Mouse (Mus musculus) heart, embryonic 16.5 days (tissue): ENCODE measurements around the gene Trio. TPM values are rescaled to one million over a fixed set of nuclear protein-coding genes. Genes with fewer than 3 reads are reported as not detected.
A peak's percentile ranks its signal among the peaks of the same experiment; 100 is the strongest.

ENCODE experiments used
- ATAC-seq: fragments of 200-750 bp; cut with Nextera tagmentation; replicated peaks from 2 replicates; pipeline ENCODE4 v1.8.0; 2017; ENCODE audit warnings: moderate number of reproducible peaks; ENCODE audit not compliant: insufficient read depth, low FRiP score; ENCODE audit errors: extremely low read depth
- H3K27ac ChIP-seq: fragments of 300-500 bp; sonication (generic); 2 replicates; pipeline ENCODE4 v1.5.1; 2014; ENCODE audit warnings: mild to moderate bottlenecking, low read length, control low read depth, moderate library complexity
- H3K27me3 ChIP-seq: fragments of 300-500 bp; sonication (generic); 2 replicates; pipeline ENCODE4 v1.6.1; 2014; ENCODE audit warnings: low read length, mixed read lengths; ENCODE audit not compliant: control insufficient read depth, insufficient read depth
- H3K36me3 ChIP-seq: fragments of 300-500 bp; sonication (generic); 2 replicates; pipeline ENCODE4 v1.6.1; 2014; ENCODE audit not compliant: control insufficient read depth, insufficient read depth
- H3K4me1 ChIP-seq: fragments of 300-500 bp; sonication (generic); 2 replicates; pipeline ENCODE4 v1.6.1; 2014; ENCODE audit warnings: low read length, mixed read lengths; ENCODE audit not compliant: control insufficient read depth, insufficient read depth
- H3K4me2 ChIP-seq: fragments of 300-500 bp; sonication (generic); 2 replicates; pipeline ENCODE4 v1.6.1; 2014; ENCODE audit warnings: low read depth, mild to moderate bottlenecking, control low read depth, low read length
- H3K4me3 ChIP-seq: fragments of 300-500 bp; sonication (generic); 2 replicates; pipeline ENCODE4 v1.5.1; 2014; ENCODE audit warnings: mild to moderate bottlenecking, control low read depth, low read length
- H3K9ac ChIP-seq: fragments of 300-500 bp; sonication (generic); 2 replicates; pipeline ENCODE4 v1.6.1; 2014; ENCODE audit warnings: low read length, control low read depth
- H3K9me3 ChIP-seq: fragments of 300-500 bp; sonication (generic); replicated peaks from 2 replicates; pipeline ENCODE4 v1.6.1; 2016; ENCODE audit warnings: low read length; ENCODE audit not compliant: control insufficient read depth
- WGBS: fragments of 180-500 bp; shearing (Covaris S2); extraction: QIAGEN DNeasy Blood & Tissue Kit; methylation state at CpG from one replicate; pipeline ENCODE4 v1.1.7; 2014; 5-methylcytosine and 5-hydroxymethylcytosine counted together
- polyA plus RNA-seq: library from polyadenylated mRNA; unstranded; fragments of >200 nt; fragmentation: Nextera tagmentation; extraction: Ambion mirVana; gene quantifications from 2 replicates; pipeline ENCODE4 v1.2.1, GENCODE M21; 2015

Trio gene
- polyA plus RNA-seq, 1 experiment from 2014 or later = 18.7 TPM

GRCm38 (mm10) chr15:27791141-27791540 lies 234.5 kb downstream of the Trio start:
- H3K9me3 ChIP-seq = no peaks in the 10 kb centered on the region
- no peak overlapping the region for H3K9ac ChIP-seq
- no peaks in the 10 kb centered on the region for H3K27me3 ChIP-seq
- H3K36me3 ChIP-seq = no peaks in the 10 kb centered on the region
- WGBS = 76% methylated on average over 5 of the region's 5 CpGs
- peaks cover 60% of the 10 kb centered on the region for H3K4me1 ChIP-seq
- H3K4me2 ChIP-seq = no peak overlapping the region
- no peak overlapping the region for H3K27ac ChIP-seq
- no peak for ATAC-seq
- H3K4me3 ChIP-seq = no peak overlapping the region

GRCm38 (mm10) chr15:27790699-27791098 lies 234.9 kb downstream of the Trio start:
- 89% methylated on average over 6 of the region's 6 CpGs for WGBS
- no peaks in the 10 kb centered on the region for H3K36me3 ChIP-seq
- no peak overlapping the region for H3K27ac ChIP-seq
- H3K4me1 ChIP-seq = peaks cover 59% of the 10 kb centered on the region
- no peaks in the 10 kb centered on the region for H3K9me3 ChIP-seq
- no peak overlapping the region for H3K4me3 ChIP-seq
- no peak for ATAC-seq
- H3K27me3 ChIP-seq = no peaks in the 10 kb centered on the region
- H3K4me2 ChIP-seq = no peak overlapping the region
- no peak overlapping the region for H3K9ac ChIP-seq

- H3K4me2 ChIP-seq = no peak overlapping the region
- peaks cover 73% of the 10 kb centered on the region for H3K4me1 ChIP-seq
- no peaks in the 10 kb centered on the region for H3K36me3 ChIP-seq
- H3K27ac ChIP-seq = peak overlapping the region; percentile 89
- H3K9ac ChIP-seq = no peak overlapping the region
- H3K9me3 ChIP-seq = no peaks in the 10 kb centered on the region
- H3K4me3 ChIP-seq = no peak overlapping the region
- H3K27me3 ChIP-seq = no peaks in the 10 kb centered on the region
- WGBS = 71% methylated on average over 3 of the region's 3 CpGs
- ATAC-seq = no peak
Measured at GRCm38 (mm10) chr15:27789325-27789724, 236.3 kb downstream of the Trio start.

- peak overlapping the region; percentile 58 for H3K4me2 ChIP-seq
- peak; percentile 56 for ATAC-seq
- WGBS = 14% methylated on average over 17 of the region's 17 CpGs
- no peaks in the 10 kb centered on the region for H3K9me3 ChIP-seq
- peak overlapping the region; percentile 89 for H3K27ac ChIP-seq
- H3K4me1 ChIP-seq = peaks cover 75% of the 10 kb centered on the region
- no peaks in the 10 kb centered on the region for H3K27me3 ChIP-seq
- H3K36me3 ChIP-seq = no peaks in the 10 kb centered on the region
- H3K4me3 ChIP-seq = peak overlapping the region; percentile 58
- peak overlapping the region; percentile 77 for H3K9ac ChIP-seq
Measured at GRCm38 (mm10) chr15:27788122-27788759, 237.4 kb downstream of the Trio start.

- Histone ChIP-seq H3K27ac (peak overlapping the region; percentile 89), H3K9ac (peak overlapping the region; percentile 77), H3K36me3 (no peaks in the 10 kb centered on the region), H3K4me3 (peak overlapping the region; percentile 58), H3K4me1 (peaks cover 76% of the 10 kb centered on the region), H3K4me2 (peak overlapping the region; percentile 58), H3K27me3 (no peaks in the 10 kb centered on the region), H3K9me3 (no peaks in the 10 kb centered on the region)
- ATAC-seq = no peak
- 51% methylated on average over 4 of the region's 4 CpGs for WGBS
Measured at GRCm38 (mm10) chr15:27787151-27787550, 238.5 kb downstream of the Trio start.

GRCm38 (mm10) chr15:27786418-27786817 lies 239.2 kb downstream of the Trio start:
- H3K4me1 ChIP-seq = peaks cover 79% of the 10 kb centered on the region
- no peaks in the 10 kb centered on the region for H3K9me3 ChIP-seq
- peak overlapping the region; percentile 89 for H3K27ac ChIP-seq
- H3K36me3 ChIP-seq = no peaks in the 10 kb centered on the region
- H3K9ac ChIP-seq = peak overlapping the region; percentile 77
- H3K4me2 ChIP-seq = peak overlapping the region; percentile 58
- WGBS = 28% methylated on average over 11 of the region's 11 CpGs
- no peak for ATAC-seq
- H3K27me3 ChIP-seq = no peaks in the 10 kb centered on the region
- peak overlapping the region; percentile 58 for H3K4me3 ChIP-seq

- Histone ChIP-seq H3K27ac (peak overlapping the region; percentile 96), H3K4me2 (peak overlapping the region; percentile 58), H3K4me1 (peaks cover 87% of the 10 kb centered on the region), H3K9me3 (no peaks in the 10 kb centered on the region), H3K4me3 (peak overlapping the region; percentile 32), H3K27me3 (no peaks in the 10 kb centered on the region), H3K36me3 (no peaks in the 10 kb centered on the region), H3K9ac (peak overlapping the region; percentile 52)
- WGBS = 25% methylated on average over 12 of the region's 12 CpGs
- peak; percentile 29; the same call in 1 of the 2 replicates for ATAC-seq
Measured at GRCm38 (mm10) chr15:27785280-27786001, 240.2 kb downstream of the Trio start.

GRCm38 (mm10) chr15:27784126-27784563 lies 241.5 kb downstream of the Trio start:
- H3K4me1 ChIP-seq = peaks cover 93% of the 10 kb centered on the region
- no peaks in the 10 kb centered on the region for H3K27me3 ChIP-seq
- no peaks in the 10 kb centered on the region for H3K36me3 ChIP-seq
- peak overlapping the region; percentile 59 for H3K4me2 ChIP-seq
- no peak for ATAC-seq
- peak overlapping the region; percentile 9 for H3K4me3 ChIP-seq
- 35% methylated on average over 10 of the region's 10 CpGs for WGBS
- H3K27ac ChIP-seq = peak overlapping the region; percentile 96
- peak overlapping the region; percentile 69 for H3K9ac ChIP-seq
- no peaks in the 10 kb centered on the region for H3K9me3 ChIP-seq

GRCm38 (mm10) chr15:27783541-27784125 lies 242.0 kb downstream of the Trio start:
- Histone ChIP-seq H3K4me2 (peak overlapping the region; percentile 59), H3K9ac (peak overlapping the region; percentile 69), H3K36me3 (no peaks in the 10 kb centered on the region), H3K4me3 (peak overlapping the region; percentile 9), H3K9me3 (no peaks in the 10 kb centered on the region), H3K4me1 (peaks cover 93% of the 10 kb centered on the region), H3K27ac (peak overlapping the region; percentile 96), H3K27me3 (no peaks in the 10 kb centered on the region)
- ATAC-seq = peak; percentile 18; the same call in 1 of the 2 replicates
- WGBS = 20% methylated on average over 12 of the region's 12 CpGs
